Mouse (Mus musculus) effector memory CD4-positive, alpha-beta T cell, adult 7 months (primary cell): ENCODE data around the gene Gm43552. TPM values are rescaled to one million over a fixed set of nuclear protein-coding genes. Genes with fewer than 3 reads are reported as not detected.

Experiments
- polyA plus RNA-seq: library from polyadenylated mRNA; unstranded; fragments of 100-300 nt; shearing (Covaris generic); gene quantifications from one replicate; pipeline ENCODE4 v1.2.1, GENCODE M21; 2017

Gm43552 gene
- not detected for polyA plus RNA-seq

DNA sequence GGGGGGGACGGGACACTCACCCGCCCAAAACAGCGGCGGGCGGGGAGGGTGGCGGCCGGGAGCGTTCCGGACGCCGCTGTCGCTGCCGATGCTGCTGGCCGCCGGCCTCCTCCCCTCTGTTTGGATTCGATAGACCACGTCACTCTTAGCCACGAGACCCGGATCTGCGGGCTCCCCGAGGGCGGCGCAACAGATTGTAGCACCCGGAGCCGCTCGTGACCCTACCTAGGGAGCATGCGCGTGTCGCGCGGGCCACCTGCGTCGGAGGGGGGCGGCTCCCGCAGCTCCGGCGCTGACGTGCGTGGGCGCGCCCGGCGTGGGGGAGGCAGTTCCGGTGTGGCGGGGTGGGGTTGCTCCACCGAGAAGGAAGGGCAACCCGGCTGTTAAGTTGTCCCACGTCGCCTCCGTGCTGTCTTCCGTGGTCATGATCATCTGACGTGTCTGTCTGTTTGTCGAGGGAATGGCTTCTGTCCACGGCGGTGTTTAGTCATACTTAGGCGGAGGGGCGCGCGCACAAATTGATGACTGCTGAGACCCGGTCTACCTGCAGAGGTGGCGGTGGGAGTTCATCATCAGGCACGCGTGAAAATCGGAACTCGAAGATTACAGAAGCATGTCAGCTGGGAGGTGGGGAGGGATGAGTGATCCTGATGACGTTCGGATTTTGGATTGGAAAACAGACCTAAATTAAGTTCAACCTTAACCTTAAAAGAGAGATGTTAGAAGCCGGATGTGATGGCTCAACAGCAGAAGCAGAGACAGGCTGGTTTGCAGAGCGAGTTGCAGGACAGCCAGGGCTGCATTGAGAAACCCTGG, at the start of gene Gm43552:
Gm43552 (minus strand) TSS at position 118 of the 816 bp plus-strand sequence.

DNA sequence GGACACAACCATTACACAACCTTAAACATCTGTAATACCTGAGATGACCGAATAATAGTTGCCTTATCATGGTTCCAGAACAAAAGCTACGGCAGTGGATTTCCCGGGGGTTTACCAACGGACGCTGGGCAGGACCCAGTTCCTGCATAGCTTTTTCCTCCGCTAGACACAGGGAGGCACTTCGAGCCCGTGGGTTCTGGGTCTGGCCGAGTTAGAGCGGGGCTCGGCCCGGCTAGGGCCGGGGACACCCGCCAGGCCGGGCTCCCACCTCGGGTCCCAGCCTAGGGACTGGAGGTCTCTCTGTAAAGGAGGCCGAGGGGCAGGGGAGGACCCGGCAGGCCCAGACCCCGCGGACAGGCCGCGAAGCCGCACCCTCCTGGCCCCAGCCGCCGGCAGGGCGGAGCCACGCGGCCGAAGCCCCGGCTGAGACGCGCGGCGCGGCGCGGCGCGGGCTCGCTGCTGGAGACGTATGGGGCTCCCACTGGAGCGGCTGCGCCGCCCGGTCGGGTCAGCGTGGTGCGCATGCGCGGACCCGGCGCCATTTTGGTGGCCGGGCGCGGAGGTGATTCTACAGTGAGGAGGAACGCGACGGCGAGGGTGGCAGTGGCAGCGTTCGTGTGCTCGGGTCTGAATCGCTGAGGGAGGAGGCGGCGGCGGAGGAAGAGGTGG, 44.3 kb upstream of the Gm43552 start, which contains the start of the genes Smim14 and Ube2k:
Smim14 (minus strand) TSS at position 434 of the 669 bp plus-strand sequence.
Ube2k (plus strand) TSS at position 483 of the 669 bp plus-strand sequence.

DNA sequence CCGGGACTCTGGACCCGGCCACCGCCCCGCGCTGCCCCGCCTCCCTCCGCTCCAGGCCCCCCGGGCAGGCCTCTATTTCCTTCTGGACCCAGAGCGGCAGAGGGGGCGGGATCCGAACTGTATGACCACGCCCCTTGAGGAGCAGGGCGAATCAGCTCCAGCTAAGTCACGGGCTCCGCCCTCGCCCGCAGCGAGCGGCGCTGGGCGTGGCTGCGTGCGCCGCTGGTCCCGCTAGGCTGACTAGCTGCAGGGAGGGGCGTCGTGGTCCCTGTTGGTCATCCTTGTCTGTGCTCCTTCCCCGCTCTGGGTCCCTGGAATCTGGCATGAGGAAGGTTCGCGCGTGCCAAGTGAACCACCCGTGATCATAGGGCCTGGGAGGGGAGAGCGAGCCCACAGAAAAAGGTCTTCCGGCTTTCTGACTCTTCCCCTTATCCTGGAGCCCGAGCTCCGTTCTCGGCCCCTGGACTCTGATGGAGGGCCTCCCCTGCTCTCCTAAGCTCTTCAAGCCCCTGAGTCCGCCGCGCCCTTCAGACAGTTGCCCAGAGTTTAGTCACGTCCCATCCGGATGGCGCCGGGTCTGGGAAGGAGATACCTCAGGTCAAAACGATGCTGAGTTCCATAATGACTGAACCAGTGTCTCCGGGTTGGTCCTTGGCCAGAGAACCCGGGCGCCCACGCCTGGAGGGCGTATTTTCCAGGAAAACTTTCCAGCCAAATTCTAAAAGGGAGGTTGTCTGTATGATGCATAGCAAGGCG, 56.6 kb downstream of the Gm43552 start, which contains the start of gene Ugdh:
Ugdh (minus strand) TSS at position 144 of the 756 bp plus-strand sequence.

DNA sequence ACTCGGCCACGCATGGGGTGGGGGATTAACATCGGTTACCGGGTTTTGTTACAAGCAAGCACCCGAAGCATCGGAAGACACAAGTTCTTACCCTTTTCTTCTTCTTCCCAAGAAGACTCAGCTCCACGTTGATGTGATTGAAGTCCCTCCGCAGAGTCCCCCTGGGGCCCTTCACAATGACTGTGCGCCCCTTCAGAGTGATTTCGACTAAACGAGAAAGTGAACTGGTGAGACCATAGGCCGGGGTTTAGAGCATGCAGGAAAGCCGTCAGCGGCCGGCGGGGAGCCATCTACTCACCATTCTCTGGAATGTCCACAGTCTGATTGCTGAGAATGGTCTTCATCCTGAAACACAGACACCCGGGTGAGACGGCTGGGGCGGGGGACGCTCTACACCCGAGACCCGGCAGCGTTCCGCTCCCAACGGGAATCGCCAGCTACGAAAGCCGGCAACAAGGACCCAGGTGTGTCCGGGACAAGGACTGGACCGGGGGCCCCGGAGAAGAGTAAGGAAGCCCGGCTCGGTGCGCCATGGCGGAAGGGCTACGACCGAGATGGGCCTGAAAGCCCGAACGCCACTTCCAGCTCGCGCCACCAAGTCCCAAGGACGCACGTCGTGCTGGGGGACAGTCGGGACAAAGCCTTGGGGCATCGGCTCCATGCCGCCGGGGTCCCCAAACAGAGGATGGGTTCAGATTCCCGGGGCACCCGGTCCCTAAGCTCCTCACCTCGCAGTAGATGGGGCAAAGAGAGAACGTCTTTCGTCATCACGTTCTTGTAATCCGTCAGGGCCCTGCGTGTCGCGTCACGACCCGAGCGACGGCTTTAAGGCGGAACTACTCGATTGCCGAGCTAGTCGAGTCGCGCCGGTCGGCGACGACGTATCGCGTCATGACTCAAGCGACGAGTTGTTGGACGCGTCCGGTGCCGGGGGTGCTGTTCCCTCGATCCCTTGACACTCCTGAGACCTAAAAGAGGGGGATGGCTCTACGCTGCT, 101.7 kb downstream of the Gm43552 start, which contains the start of the genes Rpl9 and Lias:
Rpl9 (minus strand) TSS at position 797 of the 997 bp plus-strand sequence.
Lias (plus strand) TSS at position 850 of the 997 bp plus-strand sequence.

Other genes starting within 250 kb of the Gm43552 start
- gene Rfc1, start 157.2 kb downstream of the Gm43552 start, polyA plus RNA-seq = 38.6 TPM
- gene Klb, start 144.5 kb downstream of the Gm43552 start, polyA plus RNA-seq = not detected
- gene Rpl9, start 101.4 kb downstream of the Gm43552 start, polyA plus RNA-seq = 978 TPM
- gene Lias, start 101.3 kb downstream of the Gm43552 start, polyA plus RNA-seq = 31.3 TPM
- 28.9 TPM for gene Ugdh, start 56.9 kb downstream of the Gm43552 start, polyA plus RNA-seq
- 121 TPM for gene Smim14, start 44.4 kb upstream of the Gm43552 start, polyA plus RNA-seq
- 115 TPM for gene Ube2k, start 44.4 kb upstream of the Gm43552 start, polyA plus RNA-seq
- gene Pds5a, start 205.4 kb upstream of the Gm43552 start, polyA plus RNA-seq = 108 TPM